Mouse (Mus musculus): ENCODE data around the gene Polr2a. TPM values are rescaled to one million over a fixed set of nuclear protein-coding genes. Genes with fewer than 3 reads are reported as not detected.
"Not testable (repeated sequence)": the region's sequence is repeated elsewhere in the genome, so short reads cannot be mapped to it uniquely, and the experiment has no call there.

The Polr2a gene
- total RNA-seq, 1 experiment from 2014 or later, result 78.0 TPM

GRCm38 (mm10) chr11:69704613-69705010 lies 53.8 kb downstream of the Polr2a start:
- DNase-seq, result no peak

GRCm38 (mm10) chr11:69703814-69704612 lies 54.4 kb downstream of the Polr2a start:
- DNase-seq, result no peak

GRCm38 (mm10) chr11:69703381-69703780 lies 55.1 kb downstream of the Polr2a start:
- DNase-seq, result not testable (repeated sequence)

- not testable (repeated sequence) for DNase-seq
Measured at GRCm38 (mm10) chr11:69702886-69703285, 55.6 kb downstream of the Polr2a start.

GRCm38 (mm10) chr11:69699595-69699994 lies 58.8 kb downstream of the Polr2a start:
- peak; percentile 42 for DNase-seq

- DNase-seq, result no peak
Measured at GRCm38 (mm10) chr11:69698574-69698973, 59.9 kb downstream of the Polr2a start.

- no peak for DNase-seq
Measured at GRCm38 (mm10) chr11:69697396-69697795, 61.0 kb downstream of the Polr2a start.

- peak; percentile 87 for DNase-seq
Measured at GRCm38 (mm10) chr11:69695361-69696181, 62.9 kb downstream of the Polr2a start, which contains the start of the genes Tnfsf12 and Tnfsfm13. Gene Tnfsf12, minus strand, starts transcription at chr11:69695849. Gene Tnfsfm13, minus strand, starts transcription at chr11:69696098.

GRCm38 (mm10) chr11:69695046-69695360 lies 63.4 kb downstream of the Polr2a start:
- no peak for DNase-seq

- no peak for DNase-seq
Measured at GRCm38 (mm10) chr11:69693421-69693965, 64.9 kb downstream of the Polr2a start.

GRCm38 (mm10) chr11:69692863-69693262 lies 65.6 kb downstream of the Polr2a start:
- no peak for DNase-seq

GRCm38 (mm10) chr11:69692196-69692811 lies 66.1 kb downstream of the Polr2a start:
- no peak for DNase-seq

- no peak for DNase-seq
Measured at GRCm38 (mm10) chr11:69689891-69690290, 68.5 kb downstream of the Polr2a start.

- DNase-seq, result no peak
Measured at GRCm38 (mm10) chr11:69687061-69687460, 71.4 kb downstream of the Polr2a start.

GRCm38 (mm10) chr11:69686377-69686776 lies 72.1 kb downstream of the Polr2a start:
- DNase-seq, result peak; percentile 75

- peak; percentile 82 for DNase-seq
Measured at GRCm38 (mm10) chr11:69685526-69686148, 72.8 kb downstream of the Polr2a start, which contains the start of gene Tnfsf13. Gene Tnfsf13, minus strand, starts transcription at chr11:69685784.

- no peak for DNase-seq
Measured at GRCm38 (mm10) chr11:69684936-69685335, 73.5 kb downstream of the Polr2a start.

- DNase-seq, result no peak
Measured at GRCm38 (mm10) chr11:69684128-69684745, 74.2 kb downstream of the Polr2a start.

Data from adrenal gland, postnatal 14 days (tissue).